Mouse (Mus musculus) CH12.LX (cell line): ENCODE results near the gene Znrd1. TPM values are rescaled to one million over a fixed set of nuclear protein-coding genes. Genes with fewer than 3 reads are reported as not detected.

Source experiments
- DNase-seq: peaks from one replicate; pipeline ENCODE4 v3.0.0-alpha.2; 2013; ENCODE audit errors: extremely low read depth
- H3K27ac ChIP-seq: 2 replicates; pipeline ENCODE4 v1.5.1; 2012; ENCODE audit warnings: low read depth, mild to moderate bottlenecking, control low read depth, moderate library complexity; ENCODE audit not compliant: insufficient read depth
- H3K27me3 ChIP-seq: replicated peaks from 2 replicates; pipeline ENCODE3; 2012; ENCODE audit warnings: inconsistent platforms
- H3K36me3 ChIP-seq, 2 experiments: replicated peaks in 1 of 2; 2 replicates each; pipeline versions ENCODE3 to v1.6.1; 2012; ENCODE audit warnings: inconsistent platforms in 1 of 2, low read length in 1 of 2, mild to moderate bottlenecking in 1 of 2, mixed read lengths in 1 of 2, moderate library complexity in 1 of 2; ENCODE audit not compliant: control insufficient read depth in 1 of 2, insufficient read depth in 1 of 2
- H3K4me1 ChIP-seq, 2 experiments: 2 replicates each; pipeline ENCODE4 v1.6.1; 2012; ENCODE audit warnings: inconsistent platforms in 1 of 2, moderate library complexity in 1 of 2; ENCODE audit not compliant: insufficient read depth in 2 of 2, control insufficient read depth in 1 of 2
- H3K4me2 ChIP-seq: 2 replicates; pipeline ENCODE4 v1.6.1; 2012; ENCODE audit warnings: low read depth, mild to moderate bottlenecking, control low read depth; ENCODE audit not compliant: poor library complexity, insufficient read depth, severe bottlenecking
- H3K4me3 ChIP-seq, 3 experiments: fragments of 150-350 bp in 1 of 3; sonication (generic) in 1 of 3; replicated peaks in 1 of 3; 2 replicates each; pipeline versions ENCODE3 to v1.5.1; 2011 to 2012; ENCODE audit warnings: low read depth in 2 of 3, low read length in 2 of 3, mild to moderate bottlenecking in 2 of 3, moderate library complexity in 2 of 3, control low read depth in 1 of 3, improper control_type of control experiment in 1 of 3, inconsistent platforms in 1 of 3, mixed read lengths in 1 of 3; ENCODE audit not compliant: poor library complexity in 1 of 3
- H3K79me2 ChIP-seq: replicated peaks from 2 replicates; pipeline ENCODE4 v1.6.1; 2012; ENCODE audit warnings: mild to moderate bottlenecking, moderate library complexity; ENCODE audit not compliant: control insufficient read depth, poor library complexity, insufficient read depth, severe bottlenecking; ENCODE audit errors: extremely low read depth
- H3K9ac ChIP-seq: 2 replicates; pipeline ENCODE4 v1.6.1; 2012; ENCODE audit warnings: low read depth, mild to moderate bottlenecking, control low read depth, moderate library complexity; ENCODE audit not compliant: insufficient read depth
- H3K9me3 ChIP-seq: replicated peaks from 2 replicates; pipeline ENCODE3; 2012; ENCODE audit warnings: low read length, inconsistent platforms, mixed read lengths
- BHLHE40 ChIP-seq: IDR thresholded peaks from 2 replicates; pipeline ENCODE4 v1.6.1; 2011; ENCODE audit warnings: mild to moderate bottlenecking, low read depth, low read length, improper control_type of control experiment
- CHD2 ChIP-seq: IDR thresholded peaks from 2 replicates; pipeline ENCODE4 v1.6.1; 2011; ENCODE audit warnings: low read length, improper control_type of control experiment
- CTCF ChIP-seq, 2 experiments: IDR thresholded peaks in 1 of 2; conservative IDR thresholded peaks in 1 of 2; 2 replicates each; pipeline ENCODE4 v1.5.1; 2011 to 2012; ENCODE audit warnings: low read depth in 2 of 2, low read length in 2 of 2, improper control_type of control experiment in 1 of 2, inconsistent platforms in 1 of 2, mild to moderate bottlenecking in 1 of 2, moderate library complexity in 1 of 2
- E2F4 ChIP-seq: IDR thresholded peaks from 2 replicates; pipeline ENCODE4 v1.6.1; 2011; ENCODE audit warnings: low read depth, low read length, improper control_type of control experiment; ENCODE audit not compliant: insufficient replicate concordance
- EP300 ChIP-seq: IDR thresholded peaks from 2 replicates; pipeline ENCODE4 v1.6.1; 2011; ENCODE audit warnings: low read length, improper control_type of control experiment
- HCFC1 ChIP-seq: IDR thresholded peaks from 2 replicates; pipeline ENCODE4 v1.6.1; 2012; ENCODE audit warnings: low read depth, mild to moderate bottlenecking, inconsistent platforms, low read length, improper control_type of control experiment
- JUND ChIP-seq: conservative IDR thresholded peaks from 2 replicates; pipeline ENCODE4 v1.6.1; 2011; ENCODE audit warnings: low read depth, low read length, improper control_type of control experiment
- KAT2A ChIP-seq: IDR thresholded peaks from 2 replicates; pipeline ENCODE4 v1.6.1; 2012; ENCODE audit warnings: low read length, improper control_type of control experiment, inconsistent platforms; ENCODE audit not compliant: insufficient replicate concordance
- MEF2A ChIP-seq: IDR thresholded peaks from 2 replicates; pipeline ENCODE4 v1.6.1; 2014; ENCODE audit warnings: low read depth, mild to moderate bottlenecking, inconsistent platforms, low read length, improper control_type of control experiment, borderline replicate concordance
- NRF1 ChIP-seq: IDR thresholded peaks from 2 replicates; pipeline ENCODE4 v1.6.1; 2014; ENCODE audit warnings: low read depth, mild to moderate bottlenecking, inconsistent platforms, low read length, improper control_type of control experiment, moderate library complexity
- PAX5 ChIP-seq: IDR thresholded peaks from 2 replicates; pipeline ENCODE4 v1.6.1; 2012; ENCODE audit warnings: low read length, inconsistent platforms, mixed read lengths
- POLR2A ChIP-seq: IDR thresholded peaks from 2 replicates; pipeline ENCODE4 v1.6.1; 2011; ENCODE audit warnings: low read depth, mild to moderate bottlenecking, improper control_type of control experiment, low read length
- POLR2AphosphoS2 ChIP-seq: IDR thresholded peaks from 2 replicates; pipeline ENCODE4 v1.6.1; 2011; ENCODE audit warnings: low read depth, low read length, improper control_type of control experiment
- TBP ChIP-seq: conservative IDR thresholded peaks from 2 replicates; pipeline ENCODE4 v1.6.1; 2011; ENCODE audit warnings: low read depth, low read length, improper control_type of control experiment
- TCF12 ChIP-seq: IDR thresholded peaks from 2 replicates; pipeline ENCODE4 v1.6.1; 2014; ENCODE audit warnings: low read depth, mild to moderate bottlenecking, inconsistent platforms, low read length, improper control_type of control experiment
- UBTF ChIP-seq: IDR thresholded peaks from 2 replicates; pipeline ENCODE4 v1.6.1; 2012; ENCODE audit warnings: low read depth, mild to moderate bottlenecking, inconsistent platforms, low read length, improper control_type of control experiment, moderate library complexity
- USF1 ChIP-seq: IDR thresholded peaks from 2 replicates; pipeline ENCODE4 v1.6.1; 2014; ENCODE audit warnings: low read depth, mild to moderate bottlenecking, inconsistent platforms, low read length, improper control_type of control experiment
- ZKSCAN1 ChIP-seq: IDR thresholded peaks from 2 replicates; pipeline ENCODE4 v1.6.1; 2012; ENCODE audit warnings: low read depth, inconsistent platforms, low read length, improper control_type of control experiment, borderline replicate concordance
- dilution Hi-C: fragments of 300-500 bp; cut with MboI; formaldehyde crosslinking; loops from 2 replicates; pipeline ENCODE4 v1.14.3; 2020; ENCODE audit warnings: low sequenced_read_pairs; ENCODE audit not compliant: extremely low pct_unique_long_range_greater_than_20kb, extremely low pct_ligation_motif_present
- in situ Hi-C: fragments of 300-500 bp; cut with MboI; formaldehyde crosslinking; loops from 3 replicates; pipeline ENCODE4 v1.14.3; 2019; ENCODE audit warnings: low sequenced_read_pairs, low pct_ligation_motif_present, low pct_unique_long_range_greater_than_20kb, mixed read lengths
- polyA plus RNA-seq: library from polyadenylated mRNA; unstranded; fragments of >175 nt; gene quantifications from 2 replicates; pipeline ENCODE4 v1.2.1, GENCODE M21; 2012; ENCODE audit warnings: low read depth; ENCODE audit not compliant: insufficient read length
- total RNA-seq, 2 experiments: library from RNA; depleted of rRNA; stranded (reverse); fragments of 300-350 nt in 1 of 2; fragments of >200 nt in 1 of 2; gene quantifications; 2 replicates each; pipeline ENCODE4 v1.2.3; 2012 to 2014

Znrd1 gene
- total and polyA plus RNA-seq, 3 experiments = 66.8 to 98.1 (median 66.9) TPM

DNA sequence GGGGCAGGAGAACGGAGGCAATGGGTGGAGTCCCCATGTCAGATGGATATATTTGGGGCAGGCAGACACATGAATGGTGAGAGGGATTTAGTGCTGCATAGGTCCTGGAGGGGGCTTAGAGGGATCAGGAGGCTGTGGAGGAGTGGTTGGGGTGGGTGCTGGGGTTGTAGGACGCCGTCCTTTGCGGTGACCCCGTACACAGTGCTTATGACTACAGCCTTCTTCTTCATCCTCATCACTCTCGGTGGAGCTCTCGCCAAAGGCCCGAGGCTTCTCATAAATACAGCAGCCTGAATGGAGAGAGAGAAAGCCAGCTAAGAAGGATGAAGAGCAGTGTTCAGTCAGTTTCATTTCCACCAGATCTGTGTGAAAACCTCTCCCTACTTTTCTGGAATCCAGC is 9.1 kb downstream of the Znrd1 start:
- H3K9me3 ChIP-seq = no peaks in the 10 kb centered on the region
- no peak overlapping the region for H3K4me2 ChIP-seq
- H3K9ac ChIP-seq = no peak overlapping the region
- peaks cover 20% of the 10 kb centered on the region for H3K79me2 ChIP-seq
- peaks cover 0 to 8% of the 10 kb centered on the region in 2 experiments; a peak in 2 of 4 replicates for H3K4me1 ChIP-seq
- H3K27me3 ChIP-seq = no peaks in the 10 kb centered on the region
- TF ChIP-seq TCF12 (no peak), USF1 (no peak)
- H3K36me3 ChIP-seq = peaks cover 16 to 48% of the 10 kb centered on the region in 2 experiments
- no peak overlapping the region for H3K27ac ChIP-seq
- dilution Hi-C loops (no loop called here), in situ Hi-C loops (no loop called here)
- DNase-seq = no peak
- no peak overlapping the region for H3K4me3 ChIP-seq

DNA sequence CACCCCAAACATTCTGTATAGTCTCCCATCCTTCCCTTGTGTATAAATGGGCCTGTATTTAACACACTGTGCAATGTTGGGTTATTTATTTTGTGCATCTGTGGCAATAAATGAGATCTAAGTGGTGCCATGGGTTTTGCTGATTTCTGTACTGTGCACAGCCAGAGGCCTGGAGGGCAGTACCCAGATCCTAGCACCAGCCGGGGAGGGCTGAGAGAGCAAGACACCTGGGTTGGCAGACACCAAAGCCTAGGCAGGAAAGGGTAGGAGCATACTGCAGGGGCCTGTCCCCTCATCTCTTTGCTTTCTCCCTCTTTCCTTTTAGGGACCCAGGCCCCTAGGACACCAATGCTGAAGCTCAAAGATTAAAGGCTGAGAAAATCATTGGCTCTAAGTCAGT is 10.1 kb downstream of the Znrd1 start:
- dilution Hi-C loops = no loop called here
- no peak overlapping the region for H3K9ac ChIP-seq
- no peaks in the 10 kb centered on the region for H3K27me3 ChIP-seq
- peaks cover 13 to 40% of the 10 kb centered on the region in 2 experiments for H3K36me3 ChIP-seq
- no peak for DNase-seq
- no peak overlapping the region for H3K4me2 ChIP-seq
- H3K27ac ChIP-seq = no peak overlapping the region
- no peak overlapping the region for H3K4me3 ChIP-seq
- peaks cover 0 to 8% of the 10 kb centered on the region in 2 experiments; a peak in 2 of 4 replicates for H3K4me1 ChIP-seq
- peaks cover 20% of the 10 kb centered on the region for H3K79me2 ChIP-seq
- no peak for TF ChIP-seq EP300
- no peak for TF ChIP-seq POLR2A
- TF ChIP-seq NRF1 = no peak
- no peak for TF ChIP-seq KAT2A
- no peak for TF ChIP-seq CTCF (conservative IDR thresholded peaks at IDR 0.05 in 1 of 2, IDR thresholded peaks at IDR 0.05 in 1 of 2; ENCODE audit: low read depth in 2 of 2, low read length in 2 of 2)
- no peak for TF ChIP-seq HCFC1
- no peak for TF ChIP-seq JUND
- TF ChIP-seq MEF2A = no peak
- no peak for TF ChIP-seq E2F4
- no peak for TF ChIP-seq BHLHE40
- TF ChIP-seq, all 38 proteins: peak for 0
- no peaks in the 10 kb centered on the region for H3K9me3 ChIP-seq
- in situ Hi-C loops = no loop called here

DNA sequence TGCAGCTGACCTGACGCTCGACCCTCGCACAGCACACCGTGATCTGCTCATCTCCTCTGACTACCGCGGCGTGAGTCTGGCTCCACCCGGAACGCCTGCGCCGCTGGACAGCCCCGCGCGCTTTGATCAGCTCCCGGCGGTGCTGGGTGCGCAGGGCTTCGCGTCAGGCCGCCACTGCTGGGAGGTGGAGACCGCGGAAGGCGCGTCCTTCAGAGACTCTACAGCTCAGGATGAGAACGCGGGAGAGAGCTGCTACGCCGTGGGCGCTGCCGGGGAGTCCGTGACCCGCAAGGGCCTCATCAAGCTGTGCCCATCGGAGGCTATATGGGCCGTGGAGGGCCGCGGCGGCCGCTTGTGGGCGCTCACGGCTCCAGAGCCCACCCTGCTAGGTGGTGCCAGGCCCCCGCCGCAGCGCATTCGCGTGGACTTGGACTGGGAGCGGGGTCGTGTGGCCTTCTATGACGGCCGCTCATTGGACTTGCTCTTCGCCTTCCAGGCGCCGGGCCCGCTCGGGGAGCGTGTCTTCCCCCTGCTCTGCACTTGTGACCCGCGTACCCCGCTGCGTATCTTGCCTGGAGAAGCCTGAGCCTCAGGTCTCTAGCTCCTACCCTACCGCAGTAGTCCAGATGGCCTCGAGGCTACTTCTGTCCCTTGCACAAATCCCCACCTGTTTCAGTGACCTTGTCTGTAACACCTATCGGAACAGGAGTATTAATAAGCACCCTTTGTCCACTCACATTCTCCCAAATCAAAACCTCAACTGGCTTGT is 11.1 kb downstream of the Znrd1 start:
- Histone ChIP-seq H3K27me3 (no peaks in the 10 kb centered on the region), H3K4me3 (no peak overlapping the region)
- in situ Hi-C loops = no loop called here

More for the DNA sequence above, 11.1 kb downstream of the Znrd1 start:
- peaks cover 20% of the 10 kb centered on the region for H3K79me2 ChIP-seq
- peaks cover 2 to 8% of the 10 kb centered on the region in 2 experiments; a peak in 2 of 4 replicates for H3K4me1 ChIP-seq
- no peak for DNase-seq
- no peak overlapping the region for H3K4me2 ChIP-seq
- dilution Hi-C loops = no loop called here
- H3K27ac ChIP-seq = no peak overlapping the region
- no peak overlapping the region for H3K9ac ChIP-seq
- TF ChIP-seq POLR2AphosphoS2 (peak; percentile 91), E2F4 (no peak), TBP (no peak), CHD2 (peak; percentile 37; the same call in 1 of the 2 replicates), ZKSCAN1 (no peak), EP300 (no peak), PAX5 (no peak), UBTF (no peak)
- H3K36me3 ChIP-seq = peaks cover 13 to 35% of the 10 kb centered on the region in 2 experiments
- no peaks in the 10 kb centered on the region for H3K9me3 ChIP-seq
